Mouse (Mus musculus) G1E-ER4 (cell line): ENCODE data around the gene Fcf1. TPM values are rescaled to one million over a fixed set of nuclear protein-coding genes. Genes with fewer than 3 reads are reported as not detected.

Experiments
- GATA1 ChIP-seq: IDR thresholded peaks from one replicate; pipeline ENCODE4 v1.8.0; 2012; ENCODE audit warnings: low read length, inconsistent platforms
- polyA plus RNA-seq: library from polyadenylated mRNA; stranded (reverse); fragments of >175 nt; gene quantifications from 2 replicates; pipeline ENCODE4 v1.2.3, GENCODE M21; 2012

Gene Fcf1
- polyA plus RNA-seq, 1 experiment: 15.5 TPM

DNA sequence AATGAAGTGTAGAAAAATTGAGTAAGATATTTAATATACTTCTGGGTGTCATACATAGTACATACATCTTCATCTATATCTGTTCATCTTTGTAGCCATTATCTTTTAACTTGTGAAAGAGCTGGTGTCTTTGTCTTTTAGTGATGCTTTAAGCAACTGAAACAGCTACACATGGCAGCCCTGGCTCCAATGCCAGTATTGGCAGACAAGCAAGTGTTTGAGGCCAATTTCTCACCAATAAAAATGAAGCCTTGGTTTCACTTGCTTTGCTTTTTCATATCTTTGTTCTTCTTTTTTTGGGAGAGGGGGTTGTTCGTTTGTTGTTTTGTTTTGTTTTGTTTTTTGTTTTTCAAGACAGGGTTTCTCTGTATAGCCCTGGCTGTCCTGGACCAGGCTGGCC is 35.5 kb downstream of the Fcf1 start:
- no peak for TF ChIP-seq GATA1

DNA sequence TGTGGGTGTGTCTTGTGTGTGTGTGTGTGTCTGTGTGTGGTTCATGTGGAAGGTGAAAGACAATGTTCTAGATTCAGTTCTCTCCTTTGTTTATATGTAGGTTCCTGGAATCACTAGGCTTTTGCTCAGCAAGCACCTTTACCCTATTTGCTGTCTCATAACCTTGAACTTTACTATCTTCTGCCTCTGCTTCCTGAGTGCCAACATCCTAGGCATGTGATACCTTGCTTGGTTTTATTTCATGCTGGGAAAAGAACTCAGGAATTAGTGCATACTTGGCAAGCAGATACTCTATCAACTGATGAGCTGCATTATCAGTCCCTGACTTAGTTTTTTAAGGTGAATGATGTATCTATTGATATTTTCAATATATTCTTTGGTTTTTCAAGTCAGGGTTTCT is 36.3 kb downstream of the Fcf1 start:
- TF ChIP-seq GATA1: no peak

DNA sequence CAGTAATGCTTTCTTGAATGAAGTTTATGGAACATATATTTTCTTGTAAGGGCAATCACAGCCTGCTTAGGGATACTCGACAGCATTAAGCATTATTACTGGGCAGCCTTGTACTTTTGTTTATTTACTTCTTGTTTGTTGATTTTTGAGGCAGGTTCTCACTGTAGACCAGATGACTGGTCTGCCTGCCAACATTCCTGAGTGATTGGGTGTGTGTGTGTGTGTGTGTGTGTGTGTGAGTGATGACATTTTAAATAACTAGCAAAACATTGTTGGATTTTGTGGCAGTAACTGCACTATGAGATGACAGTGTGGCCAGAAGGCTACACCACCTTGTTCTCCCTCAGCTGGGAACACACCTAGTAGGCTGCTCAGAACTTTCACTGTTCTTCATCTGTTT is 39.1 kb downstream of the Fcf1 start:
- no peak for TF ChIP-seq GATA1

DNA sequence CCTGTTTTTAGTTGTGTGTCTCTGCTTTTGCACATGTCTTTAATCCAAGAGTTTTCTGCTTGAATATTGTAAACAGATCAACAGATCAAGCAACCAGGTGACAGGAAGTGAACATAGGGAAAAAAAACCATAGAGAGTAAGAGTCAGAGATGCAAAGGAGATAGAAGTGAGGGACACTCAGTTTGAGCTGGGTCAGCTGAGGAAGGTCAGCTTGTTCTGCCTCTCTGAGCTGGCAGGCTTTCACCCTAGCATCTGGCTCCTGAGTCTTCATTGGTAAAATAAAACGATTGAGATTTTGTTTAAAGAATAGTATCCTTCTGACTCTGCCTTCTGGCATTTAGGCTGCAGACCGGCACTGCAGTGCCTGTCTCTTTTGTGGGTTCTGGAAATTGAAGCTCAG is 39.8 kb downstream of the Fcf1 start:
- no peak for TF ChIP-seq GATA1

DNA sequence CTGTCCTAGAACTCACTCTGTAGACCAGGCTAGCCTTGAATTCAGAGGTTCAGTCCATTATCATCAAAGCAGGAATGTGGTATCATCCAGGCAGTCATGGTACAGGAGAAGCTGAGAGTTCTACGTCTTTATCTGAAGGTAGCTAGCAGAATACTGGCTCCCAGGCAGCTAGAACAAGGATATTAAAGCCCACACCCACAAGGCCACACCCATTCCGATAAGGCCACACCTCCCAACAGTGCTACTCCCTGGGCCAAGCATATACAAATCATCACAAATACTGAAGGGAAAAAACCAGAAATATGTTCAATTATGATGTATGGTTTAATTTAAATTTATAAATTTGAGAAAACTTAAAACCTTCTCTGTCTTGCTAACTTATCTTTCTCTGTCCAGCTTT is 41.5 kb downstream of the Fcf1 start:
- no peak for TF ChIP-seq GATA1

DNA sequence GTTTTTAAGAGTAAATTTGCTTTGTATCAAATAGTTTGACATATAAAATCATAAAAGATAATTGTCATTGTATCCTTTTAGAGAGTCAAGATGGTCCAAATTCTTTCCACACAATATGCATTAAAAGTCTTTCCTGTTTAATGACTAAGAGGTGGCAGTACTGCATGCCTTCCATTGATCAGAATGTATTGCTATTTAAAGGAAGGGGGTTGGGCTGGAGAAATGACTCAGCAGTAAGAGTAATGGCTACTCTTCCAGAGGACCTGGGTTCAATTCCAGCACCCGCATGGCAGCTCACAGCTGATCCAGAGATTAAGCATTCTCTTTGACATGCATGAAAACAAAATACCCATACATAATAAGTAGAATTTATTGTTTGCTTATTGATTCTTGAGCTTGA is 51.4 kb downstream of the Fcf1 start:
- TF ChIP-seq GATA1: no peak

DNA sequence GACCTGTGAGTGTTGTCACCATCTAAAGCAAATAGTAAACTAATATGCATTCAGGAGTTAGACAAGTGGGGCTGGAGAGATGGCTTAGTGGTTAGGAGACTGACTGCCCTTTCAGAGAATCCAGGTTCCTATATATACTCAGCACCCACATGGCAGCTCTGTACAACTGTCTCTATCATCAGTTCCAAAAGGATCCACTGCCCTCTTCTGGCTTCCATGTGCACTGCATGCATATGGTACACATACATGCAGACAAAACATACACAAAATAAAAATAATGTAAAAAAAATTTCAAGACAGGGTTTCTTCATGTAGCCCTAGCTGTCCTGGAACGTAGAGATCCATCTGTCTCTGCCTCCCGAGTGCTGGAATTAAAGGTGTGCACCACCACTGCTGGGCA is 62.0 kb downstream of the Fcf1 start:
- TF ChIP-seq GATA1: no peak

Other genes starting within 250 kb of the Fcf1 start
- 40.5 and 100 TPM in 2 replicates for gene Npc2, start 197.7 kb upstream of the Fcf1 start, polyA plus RNA-seq
- 28.7 and 42.9 TPM in 2 replicates for gene Isca2, start 197.6 kb upstream of the Fcf1 start, polyA plus RNA-seq
- 0.04 and 0.21 TPM in 2 replicates for gene Ltbp2, start 94.4 kb upstream of the Fcf1 start, polyA plus RNA-seq
- 7.5 and 7.9 TPM in 2 replicates for gene Arel1, start within 50 bp of the Fcf1 start, polyA plus RNA-seq
- 50.8 and 58.9 TPM in 2 replicates for gene Ylpm1, start 25.4 kb downstream of the Fcf1 start, polyA plus RNA-seq
- gene Prox2, start 139.9 kb downstream of the Fcf1 start, polyA plus RNA-seq: 5.3 and 5.6 TPM in 2 replicates
- gene Dlst, start 139.9 kb downstream of the Fcf1 start, polyA plus RNA-seq: 737 and 900 TPM in 2 replicates
- gene Rps6kl1, start 180.4 kb downstream of the Fcf1 start, polyA plus RNA-seq: not detected in 2 replicates
- gene Pgf, start 206.9 kb downstream of the Fcf1 start, polyA plus RNA-seq: not detected in 2 replicates
- 251 and 455 TPM in 2 replicates for gene Eif2b2, start 248.6 kb downstream of the Fcf1 start, polyA plus RNA-seq